Mouse (Mus musculus) CH12.LX (cell line): ENCODE measurements around the gene Gtf2f1. TPM values are rescaled to one million over a fixed set of nuclear protein-coding genes. Genes with fewer than 3 reads are reported as not detected.

ENCODE experiments used
- DNase-seq: peaks from one replicate; pipeline ENCODE4 v3.0.0-alpha.2; 2013; ENCODE audit errors: extremely low read depth
- H3K27ac ChIP-seq: 2 replicates; pipeline ENCODE4 v1.5.1; 2012; ENCODE audit warnings: low read depth, mild to moderate bottlenecking, control low read depth, moderate library complexity; ENCODE audit not compliant: insufficient read depth
- H3K27me3 ChIP-seq: replicated peaks from 2 replicates; pipeline ENCODE3; 2012; ENCODE audit warnings: inconsistent platforms
- H3K36me3 ChIP-seq, 2 experiments: replicated peaks in 1 of 2; 2 replicates each; pipeline versions ENCODE3 to v1.6.1; 2012; ENCODE audit warnings: inconsistent platforms in 1 of 2, low read length in 1 of 2, mild to moderate bottlenecking in 1 of 2, mixed read lengths in 1 of 2, moderate library complexity in 1 of 2; ENCODE audit not compliant: control insufficient read depth in 1 of 2, insufficient read depth in 1 of 2
- H3K4me1 ChIP-seq, 2 experiments: 2 replicates each; pipeline ENCODE4 v1.6.1; 2012; ENCODE audit warnings: inconsistent platforms in 1 of 2, moderate library complexity in 1 of 2; ENCODE audit not compliant: insufficient read depth in 2 of 2, control insufficient read depth in 1 of 2
- H3K4me2 ChIP-seq: 2 replicates; pipeline ENCODE4 v1.6.1; 2012; ENCODE audit warnings: low read depth, mild to moderate bottlenecking, control low read depth; ENCODE audit not compliant: poor library complexity, insufficient read depth, severe bottlenecking
- H3K4me3 ChIP-seq, 3 experiments: fragments of 150-350 bp in 1 of 3; sonication (generic) in 1 of 3; replicated peaks in 1 of 3; 2 replicates each; pipeline versions ENCODE3 to v1.5.1; 2011 to 2012; ENCODE audit warnings: low read depth in 2 of 3, low read length in 2 of 3, mild to moderate bottlenecking in 2 of 3, moderate library complexity in 2 of 3, control low read depth in 1 of 3, improper control_type of control experiment in 1 of 3, inconsistent platforms in 1 of 3, mixed read lengths in 1 of 3; ENCODE audit not compliant: poor library complexity in 1 of 3
- H3K79me2 ChIP-seq: replicated peaks from 2 replicates; pipeline ENCODE4 v1.6.1; 2012; ENCODE audit warnings: mild to moderate bottlenecking, moderate library complexity; ENCODE audit not compliant: control insufficient read depth, poor library complexity, insufficient read depth, severe bottlenecking; ENCODE audit errors: extremely low read depth
- H3K9ac ChIP-seq: 2 replicates; pipeline ENCODE4 v1.6.1; 2012; ENCODE audit warnings: low read depth, mild to moderate bottlenecking, control low read depth, moderate library complexity; ENCODE audit not compliant: insufficient read depth
- H3K9me3 ChIP-seq: replicated peaks from 2 replicates; pipeline ENCODE3; 2012; ENCODE audit warnings: low read length, inconsistent platforms, mixed read lengths
- BHLHE40 ChIP-seq: IDR thresholded peaks from 2 replicates; pipeline ENCODE4 v1.6.1; 2011; ENCODE audit warnings: mild to moderate bottlenecking, low read depth, low read length, improper control_type of control experiment
- CTCF ChIP-seq, 2 experiments: IDR thresholded peaks in 1 of 2; conservative IDR thresholded peaks in 1 of 2; 2 replicates each; pipeline ENCODE4 v1.5.1; 2011 to 2012; ENCODE audit warnings: low read depth in 2 of 2, low read length in 2 of 2, improper control_type of control experiment in 1 of 2, inconsistent platforms in 1 of 2, mild to moderate bottlenecking in 1 of 2, moderate library complexity in 1 of 2
- E2F4 ChIP-seq: IDR thresholded peaks from 2 replicates; pipeline ENCODE4 v1.6.1; 2011; ENCODE audit warnings: low read depth, low read length, improper control_type of control experiment; ENCODE audit not compliant: insufficient replicate concordance
- EP300 ChIP-seq: IDR thresholded peaks from 2 replicates; pipeline ENCODE4 v1.6.1; 2011; ENCODE audit warnings: low read length, improper control_type of control experiment
- GABPA ChIP-seq: IDR thresholded peaks from 2 replicates; pipeline ENCODE4 v1.6.1; 2012; ENCODE audit warnings: low read depth, low read length, improper control_type of control experiment, inconsistent platforms; ENCODE audit not compliant: insufficient replicate concordance
- HCFC1 ChIP-seq: IDR thresholded peaks from 2 replicates; pipeline ENCODE4 v1.6.1; 2012; ENCODE audit warnings: low read depth, mild to moderate bottlenecking, inconsistent platforms, low read length, improper control_type of control experiment
- JUND ChIP-seq: conservative IDR thresholded peaks from 2 replicates; pipeline ENCODE4 v1.6.1; 2011; ENCODE audit warnings: low read depth, low read length, improper control_type of control experiment
- KAT2A ChIP-seq: IDR thresholded peaks from 2 replicates; pipeline ENCODE4 v1.6.1; 2012; ENCODE audit warnings: low read length, improper control_type of control experiment, inconsistent platforms; ENCODE audit not compliant: insufficient replicate concordance
- MAX ChIP-seq: IDR thresholded peaks from 2 replicates; pipeline ENCODE4 v1.6.1; 2011; ENCODE audit warnings: low read length, improper control_type of control experiment
- MAZ ChIP-seq: IDR thresholded peaks from 2 replicates; pipeline ENCODE4 v1.6.1; 2012; ENCODE audit warnings: low read depth, mild to moderate bottlenecking, inconsistent platforms, low read length, improper control_type of control experiment, moderate library complexity
- MEF2A ChIP-seq: IDR thresholded peaks from 2 replicates; pipeline ENCODE4 v1.6.1; 2014; ENCODE audit warnings: low read depth, mild to moderate bottlenecking, inconsistent platforms, low read length, improper control_type of control experiment, borderline replicate concordance
- MXI1 ChIP-seq: IDR thresholded peaks from 2 replicates; pipeline ENCODE4 v1.6.1; 2011; ENCODE audit warnings: mild to moderate bottlenecking, low read depth, low read length, improper control_type of control experiment
- MYC ChIP-seq: IDR thresholded peaks from 2 replicates; pipeline ENCODE4 v1.6.1; 2011; ENCODE audit warnings: low read depth, mild to moderate bottlenecking, improper control_type of control experiment, low read length
- NRF1 ChIP-seq: IDR thresholded peaks from 2 replicates; pipeline ENCODE4 v1.6.1; 2014; ENCODE audit warnings: low read depth, mild to moderate bottlenecking, inconsistent platforms, low read length, improper control_type of control experiment, moderate library complexity
- PAX5 ChIP-seq: IDR thresholded peaks from 2 replicates; pipeline ENCODE4 v1.6.1; 2012; ENCODE audit warnings: low read length, inconsistent platforms, mixed read lengths
- POLR2AphosphoS2 ChIP-seq: IDR thresholded peaks from 2 replicates; pipeline ENCODE4 v1.6.1; 2011; ENCODE audit warnings: low read depth, low read length, improper control_type of control experiment
- RAD21 ChIP-seq: IDR thresholded peaks from 2 replicates; pipeline ENCODE4 v1.6.1; 2011; ENCODE audit warnings: low read depth, mild to moderate bottlenecking, low read length, improper control_type of control experiment, moderate library complexity
- RCOR1 ChIP-seq: conservative IDR thresholded peaks from 2 replicates; pipeline ENCODE4 v1.6.1; 2012; ENCODE audit warnings: low read depth, mild to moderate bottlenecking, inconsistent platforms, low read length, improper control_type of control experiment
- SIN3A ChIP-seq: IDR thresholded peaks from 2 replicates; pipeline ENCODE4 v1.6.1; 2012; ENCODE audit warnings: low read length, improper control_type of control experiment, inconsistent platforms
- SMC3 ChIP-seq: IDR thresholded peaks from 2 replicates; pipeline ENCODE4 v1.6.1; 2011; ENCODE audit warnings: low read depth, low read length, improper control_type of control experiment
- TBP ChIP-seq: conservative IDR thresholded peaks from 2 replicates; pipeline ENCODE4 v1.6.1; 2011; ENCODE audit warnings: low read depth, low read length, improper control_type of control experiment
- UBTF ChIP-seq: IDR thresholded peaks from 2 replicates; pipeline ENCODE4 v1.6.1; 2012; ENCODE audit warnings: low read depth, mild to moderate bottlenecking, inconsistent platforms, low read length, improper control_type of control experiment, moderate library complexity
- USF2 ChIP-seq: conservative IDR thresholded peaks from 2 replicates; pipeline ENCODE4 v1.6.1; 2011; ENCODE audit warnings: low read depth, low read length, improper control_type of control experiment
- ZC3H11A ChIP-seq: IDR thresholded peaks from 2 replicates; pipeline ENCODE4 v1.6.1; 2012; ENCODE audit warnings: low read depth, mild to moderate bottlenecking, inconsistent platforms, low read length, improper control_type of control experiment
- ZMIZ1 ChIP-seq: IDR thresholded peaks from 2 replicates; pipeline ENCODE4 v1.6.1; 2012; ENCODE audit warnings: low read depth, mild to moderate bottlenecking, inconsistent platforms, low read length, improper control_type of control experiment
- dilution Hi-C: fragments of 300-500 bp; cut with MboI; formaldehyde crosslinking; loops from 2 replicates; pipeline ENCODE4 v1.14.3; 2020; ENCODE audit warnings: low sequenced_read_pairs; ENCODE audit not compliant: extremely low pct_unique_long_range_greater_than_20kb, extremely low pct_ligation_motif_present
- in situ Hi-C: fragments of 300-500 bp; cut with MboI; formaldehyde crosslinking; loops from 3 replicates; pipeline ENCODE4 v1.14.3; 2019; ENCODE audit warnings: low sequenced_read_pairs, low pct_ligation_motif_present, low pct_unique_long_range_greater_than_20kb, mixed read lengths
- polyA plus RNA-seq: library from polyadenylated mRNA; unstranded; fragments of >175 nt; gene quantifications from 2 replicates; pipeline ENCODE4 v1.2.1, GENCODE M21; 2012; ENCODE audit warnings: low read depth; ENCODE audit not compliant: insufficient read length
- total RNA-seq, 2 experiments: library from RNA; depleted of rRNA; stranded (reverse); fragments of 300-350 nt in 1 of 2; fragments of >200 nt in 1 of 2; gene quantifications; 2 replicates each; pipeline ENCODE4 v1.2.3; 2012 to 2014

Gene Gtf2f1
- total and polyA plus RNA-seq, 3 experiments = 50.5 to 109 (median 80.4) TPM

DNA sequence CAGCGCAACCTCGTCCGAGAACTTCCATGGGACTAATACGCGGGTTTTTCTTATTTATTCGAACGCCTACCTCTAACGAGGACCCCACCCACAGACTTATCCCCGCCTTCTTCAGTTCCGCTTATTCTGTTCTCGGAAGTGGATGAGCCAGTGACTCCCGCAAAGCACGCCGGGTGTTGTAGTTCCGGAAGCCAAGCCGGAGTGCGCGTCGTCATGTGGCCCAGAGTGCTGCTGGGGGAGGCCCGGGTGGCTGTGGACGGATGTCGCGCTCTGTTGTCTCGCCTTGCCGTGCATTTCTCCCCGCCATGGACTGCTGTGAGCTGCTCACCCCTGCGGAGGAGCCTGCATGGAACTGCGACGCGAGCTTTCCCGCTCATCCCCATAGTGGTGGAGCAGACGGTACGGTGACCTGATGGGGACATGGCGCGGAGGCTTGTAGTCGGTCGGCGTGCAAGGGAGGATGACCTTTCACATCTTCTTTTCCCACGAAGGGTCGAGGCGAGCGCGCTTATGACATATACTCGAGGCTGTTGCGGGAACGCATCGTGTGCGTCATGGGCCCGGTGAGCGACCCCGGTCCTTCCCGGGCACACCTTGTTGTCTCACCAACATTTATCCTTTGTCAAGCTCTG, 20.9 kb downstream of the Gtf2f1 start, which contains the start of gene Clpp (continued):
- peak; percentile 93 for TF ChIP-seq SIN3A
- 0 out of 2 replicates have a peak, but pooled peaks have one; percentile 42 for TF ChIP-seq NRF1
- TF ChIP-seq MAX = peak; percentile 74; the same call in 1 of the 2 replicates
- no peak for TF ChIP-seq CTCF (conservative IDR thresholded peaks at IDR 0.05 in 1 of 2, IDR thresholded peaks at IDR 0.05 in 1 of 2; ENCODE audit: low read depth in 2 of 2, low read length in 2 of 2)
- TF ChIP-seq ZMIZ1 = peak; percentile 58
- 0 out of 2 replicates have a peak, but pooled peaks have one; percentile 77 for TF ChIP-seq E2F4
- peak; percentile 27; the same call in 1 of the 2 replicates for TF ChIP-seq MEF2A
- TF ChIP-seq POLR2AphosphoS2 = peak; percentile 48; the same call in 1 of the 2 replicates
- peak; percentile 62; the same call in 1 of the 2 replicates for TF ChIP-seq TBP
- no peak for TF ChIP-seq JUND
- no peak for TF ChIP-seq RCOR1
- TF ChIP-seq SMC3 = no peak
- peak; percentile 77 for TF ChIP-seq MYC
- TF ChIP-seq RAD21 = no peak

- Histone ChIP-seq H3K4me1 (peaks cover 7 to 19% of the 10 kb centered on the region in 2 experiments; a peak in 3 of 4 replicates), H3K4me3 (peak overlapping the region; percentile 70 to 92 (median 92)), H3K79me2 (peaks cover 23% of the 10 kb centered on the region), H3K36me3 (peaks cover 24 to 30% of the 10 kb centered on the region in 2 experiments), H3K9me3 (no peaks in the 10 kb centered on the region), H3K4me2 (peak overlapping the region; percentile 87), H3K9ac (peak overlapping the region; percentile 62), H3K27ac (no peak overlapping the region), H3K27me3 (no peaks in the 10 kb centered on the region)
- DNase-seq = peak; percentile 74
- dilution Hi-C loops = no loop called here
- TF ChIP-seq NRF1 = no peak
- no peak for TF ChIP-seq JUND
- TF ChIP-seq POLR2AphosphoS2 = no peak
- TF ChIP-seq PAX5 = no peak
- TF ChIP-seq USF2 = no peak
- TF ChIP-seq GABPA = no peak
- TF ChIP-seq MXI1 = peak; percentile 96; the same call in 1 of the 2 replicates
- TF ChIP-seq EP300 = 0 out of 2 replicates have a peak, but pooled peaks have one; percentile 11
- TF ChIP-seq BHLHE40 = peak; percentile 45; the same call in 1 of the 2 replicates
- TF ChIP-seq MAZ = no peak
- TF ChIP-seq HCFC1 = no peak
- no peak for TF ChIP-seq UBTF
- peak; percentile 87 for TF ChIP-seq MYC
- no peak for TF ChIP-seq KAT2A
- TF ChIP-seq MAX = peak; percentile 94
- TF ChIP-seq ZC3H11A = no peak
- TF ChIP-seq SIN3A = no peak
- in situ Hi-C loops = loop anchor here (10.0 kb wide), 2 partner anchors 215 to 345 kb away; no protein-coding TSS in a partner anchor
Measured at GRCm38 (mm10) chr17:56989467-56990114, 21.5 kb downstream of the Gtf2f1 start.
